Mouse (Mus musculus) frontal cortex, postnatal 10 days (tissue): Measurements from ENCODE around the gene L3mbtl4.
"Not testable (repeated sequence)": the region's sequence is repeated elsewhere in the genome, so short reads cannot be mapped to it uniquely, and the experiment has no call there.

Experiments
- DNase-seq, 2 experiments: peaks; one replicate each; pipeline ENCODE4 v3.0.0; 2022; ENCODE audit warnings: low spot score in 2 of 2, mixed read lengths in 1 of 2

Gene L3mbtl4

GRCm38 (mm10) chr17:68388481-68388880, 114.9 kb downstream of the L3mbtl4 start:
- DNase-seq: no peak

- no peak for DNase-seq
Measured at GRCm38 (mm10) chr17:68405993-68406392, 132.4 kb downstream of the L3mbtl4 start.

DNA sequence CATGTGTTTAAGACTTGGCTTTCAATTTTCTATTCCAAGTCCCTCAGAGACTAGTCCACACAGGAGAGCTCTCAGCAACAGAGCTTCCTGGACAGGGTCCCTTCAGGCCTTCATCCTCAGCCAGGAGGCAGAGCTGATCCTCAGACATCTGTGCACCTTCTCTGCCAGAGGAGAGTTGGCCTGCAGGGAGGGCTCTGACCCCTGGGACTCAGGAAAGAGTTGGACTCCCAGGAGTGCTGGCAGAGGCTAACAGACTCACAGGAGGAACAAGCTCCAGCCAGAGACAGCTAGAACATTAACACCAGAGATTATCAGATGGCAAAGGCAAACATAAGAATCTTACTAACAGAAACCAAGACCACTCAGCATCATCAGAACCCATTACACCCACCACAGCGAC, 133.5 kb downstream of the L3mbtl4 start:
- DNase-seq: not testable (repeated sequence)

DNA sequence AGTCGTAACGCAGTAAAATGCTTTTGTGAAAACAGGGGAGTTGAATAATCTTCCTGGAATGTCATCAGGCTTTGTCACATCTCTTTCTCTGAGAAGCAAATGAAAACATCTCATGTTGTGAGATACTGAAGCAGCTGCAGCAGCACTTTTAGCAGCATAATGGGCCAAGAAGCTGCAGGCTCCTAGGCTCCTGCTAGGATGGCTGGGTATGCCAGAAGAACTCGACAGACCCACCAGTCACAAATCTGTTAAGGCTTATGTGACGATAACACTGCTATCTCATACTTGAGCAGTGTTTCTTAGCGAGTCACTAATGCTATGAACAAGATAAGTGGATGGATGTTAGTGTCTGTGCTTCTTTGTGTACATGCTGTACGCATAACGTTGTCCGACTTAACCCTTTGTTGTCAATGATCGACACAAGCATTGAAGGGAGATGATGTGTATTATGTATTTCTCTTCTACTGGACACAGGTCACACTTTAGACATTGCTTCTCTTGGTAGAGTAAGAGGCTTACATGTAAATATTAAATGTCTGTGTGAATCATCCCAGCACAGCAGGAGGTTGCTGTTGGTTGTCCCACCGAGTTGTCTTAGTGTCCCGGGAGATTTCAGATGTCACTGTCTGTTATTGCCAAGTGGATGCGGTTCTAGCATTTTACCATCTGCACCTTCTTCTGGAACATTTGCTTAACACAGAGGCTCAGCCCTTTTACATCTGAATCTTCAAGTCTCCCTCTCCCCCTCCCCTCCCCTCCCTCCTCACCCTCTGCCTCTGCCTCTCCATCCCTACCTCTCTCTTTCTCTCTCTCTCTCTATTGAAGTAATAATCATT, 149.3 kb downstream of the L3mbtl4 start:
- peak in 1 of 2 experiments; percentile 11 for DNase-seq

GRCm38 (mm10) chr17:68433576-68433975, 160.0 kb downstream of the L3mbtl4 start:
- no peak for DNase-seq

DNA sequence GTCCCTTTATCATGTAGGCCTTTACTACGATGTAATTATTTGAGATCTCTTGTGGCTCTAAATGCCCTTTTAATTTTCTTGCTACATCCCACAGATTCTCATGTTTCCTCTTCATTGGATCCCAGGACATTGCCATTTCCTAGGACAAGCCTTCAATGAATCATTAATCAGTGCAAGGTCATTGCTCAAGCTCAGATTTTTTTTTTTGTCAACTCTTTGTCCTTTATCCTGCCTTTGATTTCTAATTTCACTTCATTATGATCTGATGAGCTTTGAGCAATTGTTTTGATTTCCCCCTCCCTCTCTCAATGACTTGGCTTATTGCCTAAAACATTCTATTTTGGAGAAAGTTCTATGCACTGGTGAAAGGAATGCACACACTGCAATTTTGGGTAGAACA, 177.3 kb downstream of the L3mbtl4 start:
- DNase-seq: no peak

GRCm38 (mm10) chr17:68461471-68461870, 187.9 kb downstream of the L3mbtl4 start:
- DNase-seq: no peak

DNA sequence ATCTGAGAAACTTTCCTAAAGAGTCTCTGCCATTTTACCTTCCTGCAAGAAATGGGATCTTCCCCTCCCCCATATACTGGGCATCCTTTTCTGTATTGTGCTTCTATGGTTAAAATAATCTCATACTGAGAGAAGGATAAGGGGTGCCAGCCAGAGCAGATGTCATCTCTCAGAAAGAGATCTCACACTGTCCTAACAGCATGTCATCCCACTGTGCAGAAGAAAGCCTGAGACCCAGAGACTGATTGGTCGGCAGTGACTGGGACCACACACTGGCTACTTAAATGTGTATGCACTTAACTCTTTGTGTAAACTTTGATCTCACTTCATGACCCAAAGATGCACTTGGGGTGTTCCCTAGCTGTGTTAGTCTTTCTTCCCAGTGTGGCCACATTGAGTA, 193.7 kb downstream of the L3mbtl4 start:
- no peak for DNase-seq

DNA sequence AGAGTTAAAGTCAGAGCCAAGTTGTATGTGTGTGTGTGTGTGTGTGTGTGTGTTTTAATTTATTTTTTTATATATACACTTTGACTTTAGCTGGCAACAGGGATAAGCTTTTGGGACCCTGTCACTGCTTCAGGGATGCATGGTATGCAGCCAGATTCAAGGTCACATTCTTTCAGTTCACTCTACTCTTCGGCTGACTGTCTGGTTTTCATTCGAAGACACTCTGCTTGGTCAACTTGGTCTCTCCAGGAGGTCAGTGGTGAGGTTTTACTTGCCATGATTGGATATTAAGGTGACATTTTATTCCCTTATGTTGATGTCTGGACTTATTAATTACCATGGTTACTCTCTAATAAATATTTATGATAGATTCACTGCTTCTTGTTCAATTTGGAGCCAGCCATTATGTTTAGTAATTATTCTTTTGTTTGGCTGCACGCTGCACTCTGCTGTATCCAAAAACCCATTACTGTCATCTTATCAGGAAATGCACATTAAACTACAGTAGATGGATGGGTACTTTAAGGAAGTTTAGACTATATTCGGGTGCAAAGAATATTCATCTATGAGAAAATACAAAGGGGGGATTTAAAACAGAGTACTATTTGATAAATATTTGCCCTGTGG, 216.6 kb downstream of the L3mbtl4 start:
- no peak for DNase-seq

GRCm38 (mm10) chr17:68492231-68492630, 218.6 kb downstream of the L3mbtl4 start:
- DNase-seq: no peak

DNA sequence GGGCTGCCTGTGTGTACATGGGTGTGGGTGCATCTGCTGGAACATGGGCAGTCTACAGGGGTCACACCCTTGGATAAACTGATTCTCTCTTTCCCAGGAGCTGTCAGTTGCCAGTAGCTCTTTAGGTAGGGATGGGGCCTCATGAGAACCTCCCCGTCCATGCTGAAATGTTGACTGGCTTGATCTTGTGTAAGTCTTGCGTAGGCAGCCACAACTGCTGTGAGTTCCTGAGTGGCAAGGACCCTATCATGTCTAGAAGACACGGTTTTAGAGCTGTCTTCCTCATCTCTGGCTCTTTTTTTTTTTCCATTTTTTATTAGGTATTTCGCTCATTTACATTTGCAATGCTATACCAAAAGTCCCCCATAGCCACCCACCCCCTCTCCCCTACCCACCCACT, 229.4 kb downstream of the L3mbtl4 start:
- DNase-seq: not testable (repeated sequence)

DNA sequence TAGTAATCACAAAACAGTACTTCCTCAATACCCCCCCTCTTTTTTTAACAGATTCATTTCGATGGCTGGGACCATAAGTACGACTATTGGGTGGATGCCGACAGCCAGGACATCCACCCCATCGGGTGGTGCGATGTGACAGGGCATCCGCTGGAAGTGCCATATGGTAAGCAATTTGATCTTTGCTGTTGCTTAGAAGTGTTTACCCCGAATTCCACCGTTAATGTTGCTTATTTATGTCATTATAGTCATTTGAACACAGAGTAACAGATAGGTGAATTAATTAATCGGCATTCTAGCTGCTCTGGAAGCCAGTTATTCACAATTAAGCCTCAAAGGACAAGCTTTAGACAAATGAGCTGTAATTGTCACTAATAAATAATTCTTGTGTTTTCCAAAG, 286.1 kb downstream of the L3mbtl4 start:
- DNase-seq: no peak

DNA sequence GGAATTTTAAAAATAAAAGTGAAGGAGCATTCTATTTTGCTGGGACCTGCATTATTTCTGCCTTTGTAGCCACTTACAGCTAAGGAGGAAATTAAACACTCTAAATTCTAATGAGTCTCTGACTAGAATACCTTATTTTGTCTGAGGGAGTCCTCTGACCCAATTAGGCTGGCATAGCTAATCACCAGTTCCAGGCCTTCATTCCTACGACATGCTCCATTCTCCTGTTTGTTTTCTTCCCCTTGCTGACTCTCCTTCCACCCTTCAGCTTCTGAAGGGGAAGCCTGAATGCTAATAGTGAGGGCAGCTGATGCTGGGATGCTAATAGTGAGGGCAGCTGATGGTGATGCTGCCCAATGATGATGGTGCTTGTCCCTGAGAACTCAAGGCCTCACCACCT, 286.7 kb downstream of the L3mbtl4 start:
- no peak for DNase-seq

DNA sequence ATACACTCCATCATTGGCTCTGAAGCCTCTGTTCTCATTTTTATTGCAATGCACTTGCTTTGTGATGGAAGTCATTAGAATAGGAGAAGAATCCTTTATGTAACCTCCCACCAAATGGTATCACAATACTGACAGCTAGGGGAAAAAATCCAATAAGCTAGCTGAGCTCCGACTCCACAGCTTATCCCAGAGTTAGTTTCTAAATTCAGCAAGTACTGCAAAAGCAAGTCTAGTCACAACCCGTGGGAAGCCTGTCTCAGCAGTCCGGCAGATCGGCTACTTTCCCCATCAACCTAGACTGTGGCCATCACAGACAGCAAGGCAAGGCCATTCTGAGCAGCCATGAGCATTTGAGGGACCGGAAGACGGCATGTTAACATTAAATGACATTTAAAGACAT, 298.2 kb downstream of the L3mbtl4 start:
- DNase-seq: no peak

GRCm38 (mm10) chr17:68585195-68585594, 311.6 kb downstream of the L3mbtl4 start:
- no peak for DNase-seq

GRCm38 (mm10) chr17:68591619-68592018, 318.0 kb downstream of the L3mbtl4 start:
- DNase-seq: no peak

GRCm38 (mm10) chr17:68602744-68603143, 329.1 kb downstream of the L3mbtl4 start:
- DNase-seq: no peak

DNA sequence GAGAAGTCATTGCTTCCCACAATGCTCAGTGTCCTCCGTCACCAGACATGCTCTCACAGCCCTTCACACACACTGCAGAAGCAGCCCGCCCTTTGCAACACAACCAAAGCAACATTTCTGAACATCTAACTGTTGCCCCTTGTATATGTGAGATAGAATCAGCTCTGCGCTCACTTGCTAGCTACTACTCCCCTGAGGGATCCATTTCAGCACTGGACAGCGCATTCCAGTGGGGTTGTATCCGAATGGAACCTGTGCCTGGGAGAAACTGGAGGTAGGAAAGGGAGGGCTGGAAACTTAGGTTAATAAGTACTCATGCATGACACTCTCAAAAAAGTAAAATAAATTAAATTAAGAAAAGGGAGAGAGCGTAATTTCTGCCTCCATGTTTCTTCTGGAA, 334.1 kb downstream of the L3mbtl4 start:
- no peak for DNase-seq

GRCm38 (mm10) chr17:68611247-68611646, 337.6 kb downstream of the L3mbtl4 start:
- DNase-seq: no peak

- DNase-seq: no peak
Measured at GRCm38 (mm10) chr17:68625281-68625680, 351.7 kb downstream of the L3mbtl4 start.

DNA sequence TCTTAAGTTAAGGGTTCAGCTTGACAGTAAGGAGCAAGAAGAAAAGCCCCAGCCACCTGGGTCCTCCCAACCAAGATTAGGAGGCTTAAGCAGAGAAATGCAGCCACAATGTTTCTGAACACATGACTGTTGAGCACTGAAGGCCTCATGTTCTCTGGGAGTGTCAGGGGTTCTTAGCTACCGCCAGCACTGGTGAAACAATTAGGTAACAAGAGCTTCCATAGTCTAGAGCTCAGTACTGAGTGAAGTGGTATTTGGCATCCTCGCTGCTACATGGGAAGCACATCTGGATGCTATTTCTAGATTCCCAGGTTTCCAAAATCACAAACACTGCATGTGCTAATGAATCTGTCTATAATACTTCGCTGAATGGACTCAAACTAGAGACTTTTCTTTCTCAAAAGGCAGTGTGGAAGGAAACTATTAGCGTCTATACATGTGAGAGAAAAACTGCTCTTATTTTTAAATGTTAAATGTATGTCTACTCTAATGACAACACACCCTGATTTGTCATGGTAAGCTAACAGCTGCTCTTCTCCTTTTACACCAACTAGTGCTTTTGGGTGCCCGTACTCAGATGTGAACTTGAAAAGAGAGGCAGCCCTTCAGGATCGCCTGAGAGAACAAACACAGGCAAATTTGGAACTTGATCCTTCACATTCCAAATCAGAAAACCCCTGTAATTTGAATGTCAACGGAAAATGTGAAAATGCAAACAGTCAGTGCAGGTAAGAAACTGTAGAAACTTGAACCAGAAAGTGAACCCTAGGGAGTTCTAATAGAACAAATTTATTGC, 356.2 kb downstream of the L3mbtl4 start:
- DNase-seq: no peak

DNA sequence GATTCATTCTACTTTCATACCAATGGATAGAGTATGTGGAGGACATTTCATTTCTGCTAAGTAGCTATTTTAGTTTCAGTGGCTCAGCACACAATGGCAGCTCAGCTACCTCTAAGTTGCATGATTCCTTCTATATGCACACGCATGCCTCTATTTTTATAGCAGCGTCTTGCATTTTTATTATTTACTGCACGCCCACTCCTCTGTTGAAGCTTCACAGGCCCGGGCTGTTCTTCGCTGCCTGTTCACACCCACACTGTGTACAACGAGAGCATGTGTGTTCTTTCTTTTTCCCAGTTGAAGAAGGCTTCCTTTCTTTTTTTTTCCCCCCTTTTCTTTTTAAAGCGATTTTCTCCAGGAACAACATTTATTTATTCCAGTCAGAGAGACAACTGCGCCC, 357.8 kb downstream of the L3mbtl4 start:
- peak in 1 of 2 experiments; percentile 25 for DNase-seq
